In genomic region chr6:30547656-30548306, GRCm38 (mm10) we compare ENCODE assay signal across 9 mouse cellular contexts. TPM values are rescaled to one million over a fixed set of nuclear protein-coding genes. Genes with fewer than 3 reads are reported as not detected.
DNase-seq lines count a peak whose midpoint lies in the region; ATAC-seq and TF ChIP-seq lines count a peak whose summit lies in the region.
"Had no signal": no experiment of that assay in that cellular context is flagged by ENCODE, and none has a peak within 500 bp of the region (broad histone marks: within the 10 kb centered on the region; RNA-seq: fewer than 3 reads in every experiment).

No protein-coding gene starts in this region.

- no peaks in the 10 kb centered on the region for H3K9me3 ChIP-seq in heart, embryonic 10.5 days
- H3K9me3 ChIP-seq in limb, embryonic 14.5 days (ENCODE audit: control insufficient read depth, low read length): no peaks in the 10 kb centered on the region

- no peaks in the 10 kb centered on the region for H3K27me3 ChIP-seq in heart, embryonic 10.5 days (ENCODE audit: insufficient read depth, poor library complexity, severe bottlenecking)
- H3K27me3 ChIP-seq in limb, embryonic 14.5 days (ENCODE audit: control insufficient read depth, insufficient read depth, low read length): no peaks in the 10 kb centered on the region
- H3K27me3 ChIP-seq in myocyte (ENCODE audit: control insufficient read depth, insufficient read depth, insufficient read length): no peaks in the 10 kb centered on the region

- no peak overlapping the region for H3ac ChIP-seq in myocyte (ENCODE audit: control insufficient read depth, insufficient read length)

- peak overlapping the region; percentile 44 for H3K4me2 ChIP-seq in limb, embryonic 14.5 days (replicated peaks; ENCODE audit: low read depth, low read length, severe bottlenecking)
- no peak overlapping the region for H3K4me2 ChIP-seq in myocyte (ENCODE audit: low read depth)

- WGBS in heart, embryonic 10.5 days: 27% methylated on average over 9 of the region's 9 CpGs
- 20% methylated on average over 9 of the region's 9 CpGs for WGBS in limb, embryonic 14.5 days

- H3K27ac ChIP-seq in heart, embryonic 10.5 days: peak overlapping the region; percentile 88
- peak overlapping the region; percentile 84 for H3K27ac ChIP-seq in limb, embryonic 14.5 days (replicated peaks; ENCODE audit: low read depth, low read length)

- H3K9ac ChIP-seq in limb, embryonic 14.5 days (ENCODE audit: low read depth, low read length, severe bottlenecking): peak overlapping the region; percentile 9; the same call in 1 of the 2 replicates

- H3K4me3 ChIP-seq in heart, embryonic 10.5 days: no peak overlapping the region
- H3K4me3 ChIP-seq in limb, embryonic 14.5 days (replicated peaks; ENCODE audit: low read length): no peak overlapping the region
- H3K4me3 ChIP-seq in myocyte: no peak overlapping the region

- H3K36me3 ChIP-seq in heart, embryonic 10.5 days: 0 out of 2 replicates have a peak, but pooled peaks cover 3% of the 10 kb centered on the region
- H3K36me3 ChIP-seq in limb, embryonic 14.5 days (ENCODE audit: control insufficient read depth, insufficient read depth, low read length): no peaks in the 10 kb centered on the region
- H3K36me3 ChIP-seq in myocyte (ENCODE audit: control insufficient read depth, insufficient read depth): no peaks in the 10 kb centered on the region

- peak; percentile 28 to 36 for DNase-seq in cerebellum, adult 18-20 months
- no peak for DNase-seq in cerebellum, postnatal 4 days (ENCODE audit: low spot score in 2 of 2)
- DNase-seq in cerebellum, postnatal 14 days: peak; percentile 33 to 55
- no peak for DNase-seq in heart, embryonic 10.5 days (ENCODE audit: low spot score)
- no peak for DNase-seq in limb, embryonic 14.5 days (ENCODE audit: low spot score)
- no peak for DNase-seq in right cerebral cortex, adult 2 months (ENCODE audit: low spot score in 2 of 2)

- H3K79me2 ChIP-seq in myocyte (ENCODE audit: control insufficient read depth, insufficient read depth): no peaks in the 10 kb centered on the region

- H3K4me1 ChIP-seq in heart, embryonic 10.5 days: peaks cover 74% of the 10 kb centered on the region
- peaks cover 74% of the 10 kb centered on the region for H3K4me1 ChIP-seq in limb, embryonic 14.5 days (ENCODE audit: control insufficient read depth, insufficient read depth, low read length)

- no peak for TF ChIP-seq POLR2A in limb, embryonic 14.5 days (IDR thresholded peaks at IDR 0.05; ENCODE audit: borderline replicate concordance, extremely low read depth, insufficient read depth, insufficient read length)
- TF ChIP-seq POLR2A in myocyte (IDR thresholded peaks at IDR 0.05; ENCODE audit: insufficient read length, low read depth): no peak

- no peak for ATAC-seq in limb, embryonic 14.5 days (ENCODE audit: low FRiP score, low read depth)
- no peak for ATAC-seq in monocyte, adult 5-6 weeks (replicated peaks; ENCODE audit: insufficient number of reproducible peaks, low FRiP score, low TSS enrichment, poor library complexity, severe bottlenecking)

TF ChIP-seq in myocyte, 11 proteins besides CTCF, POLR2A, EP300 and RAD21:
- TF ChIP-seq TCF3 (IDR thresholded peaks at IDR 0.05; ENCODE audit: insufficient read length, low read depth) (no peak), TCF12 (IDR thresholded peaks at IDR 0.05; ENCODE audit: insufficient read depth, poor library complexity, severe bottlenecking) (no peak), MAX (IDR thresholded peaks at IDR 0.05; ENCODE audit: low read depth) (no peak), REST (IDR thresholded peaks at IDR 0.05; ENCODE audit: insufficient read depth, insufficient read length) (no peak), MYOD1 (IDR thresholded peaks at IDR 0.05; ENCODE audit: control insufficient read depth in 1 of 3, insufficient read length in 2 of 3, low read depth in 2 of 3) (no peak), POLR2AphosphoS2 (IDR thresholded peaks at IDR 0.05; ENCODE audit: insufficient read length, low read depth) (no peak), SRF (IDR thresholded peaks at IDR 0.05; ENCODE audit: control insufficient read depth, insufficient read length, low read depth) (peak; percentile 31), CEBPB (IDR thresholded peaks at IDR 0.05; ENCODE audit: insufficient read depth, poor library complexity, severe bottlenecking) (peak; percentile 60; the same call in 1 of the 2 replicates), MYOG (IDR thresholded peaks at IDR 0.05; ENCODE audit: control insufficient read depth in 1 of 3, insufficient read depth in 1 of 3, insufficient read length in 2 of 3, low read depth in 2 of 3) (no peak), E2F4 (IDR thresholded peaks at IDR 0.05; ENCODE audit: insufficient read depth) (no peak)
TF ChIP-seq in myocyte: peak in this region for 2.

RNA-seq across cellular contexts. Expression of gene Cpa2, which starts 6.4 kb away (rescaled TPM):
- polyA plus RNA-seq in heart, embryonic 10.5 days (2016; fragmentation: Nextera tagmentation; extraction: Ambion mirVana): 17.8 and 29.1 TPM in 2 replicates
- 5.2 and 6.6 TPM in 2 replicates for polyA plus RNA-seq in limb, embryonic 14.5 days (2012; rRNA removed)
- 5.3 and 6.5 TPM in 2 replicates for polyA plus RNA-seq in limb, embryonic 14.5 days (2014; fragmentation: Nextera tagmentation; extraction: Ambion mirVana)
- not detected for polyA plus RNA-seq in myocyte (2012; fragmentation: generic; extraction: Trizol)
- not detected in 3 replicates for total RNA-seq in monocyte, adult 5-6 weeks (2017)
- polyA plus RNA-seq: C2C12 had no signal

RNA-seq across cellular contexts. Expression of gene Cpa4, which starts 20.4 kb away (rescaled TPM):
- 1.2 and 1.7 TPM in 2 replicates for polyA plus RNA-seq in heart, embryonic 10.5 days (2016; fragmentation: Nextera tagmentation; extraction: Ambion mirVana)
- 4.4 and 5.4 TPM in 2 replicates for polyA plus RNA-seq in limb, embryonic 14.5 days (2012; rRNA removed)
- polyA plus RNA-seq in limb, embryonic 14.5 days (2014; fragmentation: Nextera tagmentation; extraction: Ambion mirVana): 1.9 and 2.1 TPM in 2 replicates
- 0.01 TPM for polyA plus RNA-seq in myocyte (2012; fragmentation: generic; extraction: Trizol)
- total RNA-seq in monocyte, adult 5-6 weeks (2017): not detected in 3 replicates
- polyA plus RNA-seq: C2C12 had no signal

RNA-seq across cellular contexts. Expression of gene Ssmem1, which starts 38.1 kb away (rescaled TPM):
- polyA plus RNA-seq in heart, embryonic 10.5 days (2016; fragmentation: Nextera tagmentation; extraction: Ambion mirVana): 0.16 TPM in 1 of 2 replicates, not detected in the other
- polyA plus RNA-seq in limb, embryonic 14.5 days (2012; rRNA removed): 0.10 and 0.12 TPM in 2 replicates
- polyA plus RNA-seq in limb, embryonic 14.5 days (2014; fragmentation: Nextera tagmentation; extraction: Ambion mirVana): 0.17 TPM in 1 of 2 replicates, not detected in the other
- polyA plus RNA-seq in myocyte (2012; fragmentation: generic; extraction: Trizol): 0.05 TPM
- total RNA-seq in monocyte, adult 5-6 weeks (2017): not detected in 3 replicates

RNA-seq across cellular contexts. Expression of gene Tmem209, which starts 38.2 kb away (rescaled TPM):
- 38.2 and 41.1 TPM in 2 replicates for polyA plus RNA-seq in heart, embryonic 10.5 days (2016; fragmentation: Nextera tagmentation; extraction: Ambion mirVana)
- 47.5 and 63.2 TPM in 2 replicates for polyA plus RNA-seq in limb, embryonic 14.5 days (2012; rRNA removed)
- polyA plus RNA-seq in limb, embryonic 14.5 days (2014; fragmentation: Nextera tagmentation; extraction: Ambion mirVana): 28.3 and 34.7 TPM in 2 replicates
- 24.3 TPM for polyA plus RNA-seq in myocyte (2012; fragmentation: generic; extraction: Trizol)
- 17.6 to 26.6 TPM (median 17.8 TPM) in 3 replicates for total RNA-seq in monocyte, adult 5-6 weeks (2017)

Comparison
In these comparisons a context has a peak if more than half of its experiments do, and no peak if none do; other contexts are left out.
1. DNase-seq: peak in cerebellum, adult 18-20 months (2 of 2) and cerebellum, postnatal 14 days (2 of 2); none in cerebellum, postnatal 4 days (0 of 2), heart, embryonic 10.5 days (single experiment), limb, embryonic 14.5 days (single experiment) and right cerebral cortex, adult 2 months (0 of 2).